Comparison of ENCODE assay signal across 7 mouse cellular contexts in the genomic region with DNA sequence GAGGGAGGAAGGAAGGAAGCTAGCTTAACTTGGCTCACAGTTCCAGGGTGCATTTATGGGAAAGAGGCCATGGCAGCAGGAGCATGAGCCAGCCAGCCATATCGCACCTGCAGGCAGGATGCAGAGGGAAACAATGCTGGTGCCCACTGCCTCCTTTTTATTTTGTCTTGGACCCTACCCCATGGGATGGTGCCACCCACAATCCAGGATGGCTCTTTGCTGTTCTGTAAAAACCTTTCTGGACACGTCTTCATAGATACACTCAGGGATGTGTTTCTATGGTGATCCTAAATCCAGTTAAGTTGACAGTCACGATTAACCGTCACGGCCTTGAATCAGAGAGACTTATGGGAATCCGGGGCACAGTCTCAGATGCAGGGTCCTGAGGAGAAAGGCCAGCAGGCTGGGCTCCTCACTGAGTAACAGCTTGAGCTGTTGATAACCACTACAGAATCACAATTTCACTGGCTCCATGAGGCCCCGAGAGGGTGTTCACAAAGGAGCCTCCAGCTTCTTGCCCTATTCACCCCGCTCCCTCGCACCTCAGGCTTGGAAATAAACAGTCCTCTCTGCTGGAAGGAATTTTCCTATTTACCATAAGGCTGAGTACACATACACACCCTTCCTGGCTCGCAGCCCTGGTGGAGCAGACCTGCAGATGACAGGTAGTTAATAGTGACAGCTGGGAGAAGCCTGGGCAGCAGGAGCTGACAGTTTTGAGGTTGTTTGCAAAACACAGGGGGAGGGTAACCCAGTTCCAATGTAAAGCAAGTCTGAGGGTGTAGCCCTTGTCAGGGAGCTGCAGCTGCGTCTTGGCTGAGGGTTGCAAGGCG. TPM values are rescaled to one million over a fixed set of nuclear protein-coding genes. Genes with fewer than 3 reads are reported as not detected.
DNase-seq lines count a peak whose midpoint lies in the region; ATAC-seq lines count a peak whose summit lies in the region.

No protein-coding gene starts in this region.

- peak; percentile 73 for DNase-seq in R1 (ENCODE audit: low read depth, low spot score)
- DNase-seq in brain, embryonic 18.5 days (ENCODE audit: low read depth, low spot score), result peak; percentile 10
- DNase-seq in hindbrain, embryonic 10.5 days (ENCODE audit: low spot score), result no peak
- DNase-seq in thymus, postnatal 14 days, result no peak
- DNase-seq in ovary, postnatal 14 days (ENCODE audit: low spot score), result no peak
- no peak for DNase-seq in thymus, postnatal 25 days

- 38% methylated on average over 12 of the region's 12 CpGs for WGBS in hindbrain, embryonic 10.5 days
- WGBS in lung, embryonic 16.5 days, result 25% methylated on average over 12 of the region's 12 CpGs

- peak overlapping the region; percentile 62 for H3K27ac ChIP-seq in hindbrain, embryonic 10.5 days
- H3K27ac ChIP-seq in lung, embryonic 16.5 days (ENCODE audit: low read length), result peak overlapping the region; percentile 37; the same call in 1 of the 2 replicates

- 0 out of 2 replicates have a peak overlapping the region, but pooled peaks have one; percentile 16 for H3K9ac ChIP-seq in lung, embryonic 16.5 days (ENCODE audit: low read length)

- H3K9me3 ChIP-seq in hindbrain, embryonic 10.5 days, result 0 out of 2 replicates have a peak, but pooled peaks cover 3% of the 10 kb centered on the region
- H3K9me3 ChIP-seq in lung, embryonic 16.5 days (ENCODE audit: control insufficient read depth, low read length), result no peaks in the 10 kb centered on the region

- peak; percentile 80 for ATAC-seq in lung, embryonic 16.5 days (ENCODE audit: low read depth)

- H3K4me2 ChIP-seq in lung, embryonic 16.5 days (ENCODE audit: low read depth, low read length), result no peak overlapping the region

- H3K36me3 ChIP-seq in hindbrain, embryonic 10.5 days, result no peaks in the 10 kb centered on the region
- no peaks in the 10 kb centered on the region for H3K36me3 ChIP-seq in lung, embryonic 16.5 days (ENCODE audit: control insufficient read depth, insufficient read depth, low read length)

- H3K4me3 ChIP-seq in hindbrain, embryonic 10.5 days, result no peak overlapping the region
- H3K4me3 ChIP-seq in lung, embryonic 16.5 days (ENCODE audit: low read length), result no peak overlapping the region

- H3K4me1 ChIP-seq in hindbrain, embryonic 10.5 days (replicated peaks), result peaks cover 34% of the 10 kb centered on the region
- peaks cover 17% of the 10 kb centered on the region for H3K4me1 ChIP-seq in lung, embryonic 16.5 days (replicated peaks; ENCODE audit: control insufficient read depth, insufficient read depth, low read length)

- no peaks in the 10 kb centered on the region for H3K27me3 ChIP-seq in hindbrain, embryonic 10.5 days (ENCODE audit: insufficient read depth, poor library complexity, severe bottlenecking)
- H3K27me3 ChIP-seq in lung, embryonic 16.5 days (ENCODE audit: control insufficient read depth, insufficient read depth, low read depth, low read length), result no peaks in the 10 kb centered on the region

RNA-seq across cellular contexts. Expression of a gene that starts 17.1 kb away (rescaled TPM):
- polyA plus RNA-seq in hindbrain, embryonic 10.5 days (2016; fragmentation: Nextera tagmentation; extraction: Ambion mirVana), result 46.9 and 54.5 TPM in 2 replicates
- polyA plus RNA-seq in lung, embryonic 16.5 days (2015; fragmentation: Nextera tagmentation; extraction: Ambion mirVana), result 113 and 115 TPM in 2 replicates

Comparison
In these comparisons a context has a peak if more than half of its experiments do, and no peak if none do; other contexts are left out.
1. DNase-seq: peak in R1 (single experiment) and brain, embryonic 18.5 days (single experiment); none in hindbrain, embryonic 10.5 days (single experiment), thymus, postnatal 14 days (single experiment), ovary, postnatal 14 days (single experiment) and thymus, postnatal 25 days (single experiment).